Mouse (Mus musculus) kidney, postnatal 36 days (tissue): ENCODE data around the gene Irf2.

Source experiments
- DNase-seq, 2 experiments: peaks; one replicate each; pipeline ENCODE4 v3.0.0; 2021 to 2022; ENCODE audit warnings: mixed read lengths in 2 of 2

The Irf2 gene

DNA sequence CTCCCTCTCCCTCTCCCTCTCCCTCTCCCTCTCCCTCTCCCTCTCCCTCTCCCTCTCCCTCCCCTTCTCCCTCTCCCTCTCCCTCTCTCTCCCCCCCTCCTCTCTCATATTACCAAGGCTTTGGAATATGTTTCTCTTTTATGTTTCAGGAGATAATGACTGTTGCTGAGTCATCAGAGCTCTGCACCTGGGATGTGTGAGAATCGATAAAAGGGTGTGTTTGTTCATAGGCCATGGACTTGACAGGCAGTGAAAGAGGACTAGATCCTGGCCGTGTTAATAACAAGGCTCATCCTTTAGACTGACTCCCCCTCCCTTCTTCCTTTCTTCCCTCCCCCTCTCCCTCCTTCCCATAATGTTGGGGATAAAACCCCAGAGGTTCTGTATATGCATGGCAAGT is 19.1 kb downstream of the Irf2 start:
- DNase-seq: no peak

DNA sequence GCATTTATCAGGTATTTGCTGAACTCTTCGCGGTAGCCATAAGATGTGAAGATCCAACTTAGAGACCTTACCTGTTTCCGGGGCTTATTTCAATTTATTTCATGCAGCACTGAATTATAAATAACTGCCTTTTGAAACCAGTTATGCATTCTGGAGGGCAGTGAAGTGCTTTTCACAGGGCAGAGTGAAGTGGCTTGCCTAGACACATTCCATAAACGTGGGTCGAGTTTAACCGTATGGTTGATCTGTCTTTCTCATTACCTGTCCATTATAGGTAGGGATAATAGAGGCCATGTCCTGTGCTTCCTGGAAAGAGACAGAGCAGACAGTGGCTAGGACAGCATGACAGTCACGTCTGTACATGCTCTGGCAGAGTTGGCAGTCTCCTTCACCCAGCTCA is 20.0 kb downstream of the Irf2 start:
- DNase-seq: no peak

DNA sequence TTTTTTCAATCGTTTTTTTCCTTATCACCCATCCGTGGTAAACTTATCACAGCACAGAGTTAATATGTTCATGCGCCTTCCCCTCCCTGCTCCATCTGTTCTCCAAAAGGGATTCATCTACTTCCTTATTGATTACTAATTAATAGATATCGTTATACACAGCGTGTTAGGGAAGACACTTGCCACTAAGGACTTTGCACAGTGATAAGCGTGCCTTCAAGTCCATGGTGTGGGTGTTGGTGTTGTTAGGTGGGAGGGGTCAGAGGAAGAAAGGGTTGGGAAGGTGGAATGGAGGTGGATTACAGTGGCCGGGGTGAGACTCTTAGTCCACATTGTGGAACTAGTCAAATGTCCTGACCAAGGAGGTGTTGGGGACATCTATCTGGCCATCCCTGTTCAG is 21.2 kb downstream of the Irf2 start:
- DNase-seq: no peak

- DNase-seq: no peak
Observed at GRCm38 (mm10) chr8:46761454-46761853, 21.9 kb downstream of the Irf2 start.

- DNase-seq: no peak
Observed at GRCm38 (mm10) chr8:46769408-46770180, 30.1 kb downstream of the Irf2 start.

DNA sequence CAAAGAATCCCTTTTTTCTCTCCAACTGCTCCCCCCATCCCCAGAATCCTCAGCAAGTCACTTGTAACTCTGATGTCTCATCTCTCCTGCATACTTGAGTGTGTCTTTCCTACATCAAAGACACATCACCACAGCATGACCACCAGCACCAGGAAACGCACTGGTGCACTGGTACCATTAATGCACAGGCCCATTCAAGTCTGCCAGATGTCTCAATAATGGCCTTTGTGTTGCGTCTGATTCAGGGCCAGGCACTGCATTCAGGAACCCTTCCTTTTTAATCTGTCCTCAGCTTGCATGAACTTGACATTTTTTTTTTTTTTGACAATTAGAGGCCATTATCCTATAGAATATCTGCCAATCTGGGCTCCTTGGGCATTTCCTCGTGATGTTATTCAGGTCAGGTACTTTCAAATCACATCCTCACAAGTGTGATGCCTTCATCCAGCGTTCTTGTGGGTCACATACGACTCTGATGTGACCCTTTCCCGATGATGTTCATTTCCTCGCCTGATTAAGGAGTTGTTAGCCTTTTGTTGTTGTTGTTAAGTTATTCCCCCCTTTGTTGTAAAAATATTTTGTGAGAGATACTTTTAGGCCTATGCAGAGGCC is 31.5 kb downstream of the Irf2 start:
- no peak for DNase-seq

- DNase-seq: no peak
Observed at GRCm38 (mm10) chr8:46772801-46773200, 33.3 kb downstream of the Irf2 start.

DNA sequence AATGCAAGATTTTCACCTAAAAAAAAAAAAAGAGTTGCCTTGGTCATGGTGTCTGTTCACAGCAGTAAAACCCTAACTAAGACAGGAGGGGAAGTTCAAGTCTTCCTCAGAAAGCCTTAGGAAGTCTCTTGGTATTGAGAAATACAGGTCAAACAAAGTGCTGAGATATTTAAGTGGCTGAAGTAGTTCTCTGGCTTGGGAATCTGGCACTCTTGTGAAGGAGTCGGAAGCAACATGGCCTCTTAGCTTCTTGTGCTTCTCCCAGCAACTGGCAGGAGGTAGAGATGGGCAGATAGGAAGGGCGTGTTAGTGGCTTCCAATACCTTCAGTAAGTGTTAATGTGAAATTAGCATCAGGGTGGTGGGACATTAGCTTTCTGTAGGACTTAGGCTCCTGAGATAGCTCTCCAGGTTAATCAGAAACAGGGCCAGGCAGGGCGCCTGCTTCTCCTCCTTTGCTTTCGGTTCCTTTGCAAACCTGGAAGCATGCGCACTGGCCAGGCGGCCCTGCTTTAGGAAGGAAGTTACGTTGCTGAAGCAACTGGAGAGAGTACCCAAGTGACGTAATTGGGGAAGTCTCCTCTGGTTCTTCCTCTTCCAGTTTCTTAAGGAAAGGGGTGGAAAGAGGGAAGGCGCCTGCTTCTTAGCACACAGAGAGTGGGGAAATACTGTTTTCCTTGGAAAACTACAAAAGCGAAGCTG is 38.4 kb downstream of the Irf2 start:
- peak; percentile 76 to 79 for DNase-seq

GRCm38 (mm10) chr8:46781067-46781657 is 41.6 kb downstream of the Irf2 start:
- no peak for DNase-seq

DNA sequence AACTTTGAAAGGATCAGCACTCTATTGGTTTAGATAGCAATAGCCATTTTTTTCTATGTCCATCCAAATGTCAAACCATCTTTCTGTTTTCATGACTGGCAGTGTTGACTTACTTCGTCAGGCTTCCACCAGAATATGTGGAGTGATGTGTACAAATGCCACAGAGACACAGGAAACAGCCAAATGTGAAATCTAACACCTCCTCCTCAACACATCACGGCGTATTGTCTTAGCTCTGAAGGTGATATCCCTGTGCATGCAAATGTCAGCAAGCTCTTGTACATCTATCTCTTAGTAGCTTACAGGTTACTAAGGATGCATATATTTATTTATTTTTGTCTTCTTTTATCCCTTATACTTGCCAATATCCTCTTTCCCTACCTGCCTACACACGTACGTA is 42.7 kb downstream of the Irf2 start:
- DNase-seq: no peak

DNA sequence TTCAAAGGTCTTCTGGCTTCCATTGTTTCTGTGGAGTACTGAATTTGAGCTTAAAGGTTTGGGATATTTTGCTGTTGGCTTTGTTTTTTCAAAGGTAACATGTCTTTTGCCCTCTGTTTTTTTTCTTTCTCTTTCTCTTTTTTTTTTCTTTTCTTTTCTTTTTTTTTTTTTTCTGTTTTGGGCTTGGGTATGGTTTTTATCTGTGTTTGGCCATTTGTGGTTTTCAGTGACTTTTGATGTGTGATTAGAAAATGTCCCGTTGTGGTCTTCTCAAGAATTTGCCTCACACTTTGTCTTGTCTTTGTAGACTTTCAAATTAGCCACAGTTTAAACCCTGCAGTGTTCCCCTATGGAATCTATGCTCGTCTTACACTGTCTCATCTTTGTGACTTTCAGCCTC is 45.5 kb downstream of the Irf2 start:
- DNase-seq: no peak

GRCm38 (mm10) chr8:46785926-46786325 is 46.4 kb downstream of the Irf2 start:
- no peak for DNase-seq

- DNase-seq: no peak
Observed at GRCm38 (mm10) chr8:46789091-46789881, 49.8 kb downstream of the Irf2 start.

- no peak for DNase-seq
Observed at GRCm38 (mm10) chr8:46791664-46792371, 52.3 kb downstream of the Irf2 start.

DNA sequence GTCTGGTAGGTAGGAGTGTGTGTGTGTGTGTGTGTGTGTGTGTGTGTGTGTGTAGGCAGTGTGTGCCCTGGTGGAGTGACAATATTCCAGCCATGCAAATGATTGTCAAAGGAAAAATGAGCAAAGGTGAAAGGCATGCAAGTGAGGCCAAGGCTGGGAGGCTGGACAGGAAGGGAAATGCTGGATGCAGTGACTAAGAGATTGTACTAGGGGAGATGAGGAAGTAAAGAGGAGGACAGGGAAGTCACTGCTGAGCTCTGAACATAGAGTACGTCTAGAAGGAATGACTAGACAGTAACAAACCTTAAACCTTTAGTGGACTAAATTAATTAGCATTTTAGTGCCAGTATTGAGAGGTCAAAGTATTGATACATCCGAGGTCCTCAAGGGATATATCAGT is 53.1 kb downstream of the Irf2 start:
- no peak for DNase-seq

GRCm38 (mm10) chr8:46793248-46793647 is 53.7 kb downstream of the Irf2 start:
- no peak for DNase-seq

- no peak for DNase-seq
Observed at GRCm38 (mm10) chr8:46794317-46794716, 54.8 kb downstream of the Irf2 start.

GRCm38 (mm10) chr8:46799212-46799611 is 59.7 kb downstream of the Irf2 start:
- no peak for DNase-seq

GRCm38 (mm10) chr8:46799706-46800105 is 60.2 kb downstream of the Irf2 start:
- peak; percentile 62 to 84 for DNase-seq

DNA sequence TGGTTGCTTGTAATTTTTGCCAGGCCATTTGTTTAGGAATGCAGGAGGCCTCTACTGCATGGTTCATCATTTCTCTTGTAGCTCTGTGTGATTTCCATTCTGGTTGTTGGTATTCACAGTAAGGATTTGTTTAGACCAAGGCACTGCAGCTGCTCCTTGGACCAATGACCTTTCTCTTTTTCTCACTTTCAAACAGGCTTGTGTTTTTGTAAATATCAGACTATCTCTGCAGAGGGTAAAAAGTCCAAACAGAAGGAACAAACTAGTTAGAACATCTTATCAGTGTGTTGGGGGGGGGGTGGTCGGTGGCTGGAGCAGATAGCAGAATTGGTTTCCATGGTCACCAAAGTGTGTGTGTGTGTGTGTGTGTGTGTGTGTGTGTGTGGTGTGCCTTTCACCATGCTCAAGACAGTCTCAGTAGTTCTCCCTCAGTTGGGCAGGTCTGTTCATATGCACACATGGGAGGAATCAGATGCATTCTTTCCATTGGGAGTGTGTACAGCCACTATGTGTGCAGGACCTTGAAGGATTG is 61.7 kb downstream of the Irf2 start:
- DNase-seq: no peak

- no peak for DNase-seq
Observed at GRCm38 (mm10) chr8:46802009-46802408, 62.5 kb downstream of the Irf2 start.

GRCm38 (mm10) chr8:46804721-46805120 is 65.2 kb downstream of the Irf2 start:
- peak; percentile 29 to 32 for DNase-seq
